Mouse (Mus musculus) ES-CJ7 (cell line): ENCODE results near the gene Vps8.

Source experiments
- DNase-seq: peaks from one replicate; pipeline ENCODE4 v3.0.0; 2011; ENCODE audit warnings: low read depth, low spot score

The Vps8 gene

DNA sequence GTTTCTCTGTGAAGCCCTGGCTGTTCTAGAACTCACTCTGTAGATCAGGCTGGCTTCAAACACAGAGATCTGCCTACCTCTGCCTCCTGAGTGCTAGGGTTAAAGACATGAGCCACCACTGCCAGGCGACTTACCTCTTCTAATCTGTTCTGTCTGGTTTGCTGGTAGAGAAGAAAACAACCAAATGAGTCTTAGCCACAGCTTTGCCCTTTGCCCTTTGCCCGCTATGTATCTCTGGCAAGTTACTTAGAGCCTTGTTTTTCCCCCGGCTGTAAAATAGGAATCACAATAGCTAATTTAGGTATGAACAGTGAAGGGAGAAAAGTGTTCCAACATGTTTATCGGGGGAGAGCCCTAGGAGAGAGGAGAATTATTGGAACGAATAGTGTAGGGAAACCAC is 18.3 kb upstream of the Vps8 start:
- no peak for DNase-seq

DNA sequence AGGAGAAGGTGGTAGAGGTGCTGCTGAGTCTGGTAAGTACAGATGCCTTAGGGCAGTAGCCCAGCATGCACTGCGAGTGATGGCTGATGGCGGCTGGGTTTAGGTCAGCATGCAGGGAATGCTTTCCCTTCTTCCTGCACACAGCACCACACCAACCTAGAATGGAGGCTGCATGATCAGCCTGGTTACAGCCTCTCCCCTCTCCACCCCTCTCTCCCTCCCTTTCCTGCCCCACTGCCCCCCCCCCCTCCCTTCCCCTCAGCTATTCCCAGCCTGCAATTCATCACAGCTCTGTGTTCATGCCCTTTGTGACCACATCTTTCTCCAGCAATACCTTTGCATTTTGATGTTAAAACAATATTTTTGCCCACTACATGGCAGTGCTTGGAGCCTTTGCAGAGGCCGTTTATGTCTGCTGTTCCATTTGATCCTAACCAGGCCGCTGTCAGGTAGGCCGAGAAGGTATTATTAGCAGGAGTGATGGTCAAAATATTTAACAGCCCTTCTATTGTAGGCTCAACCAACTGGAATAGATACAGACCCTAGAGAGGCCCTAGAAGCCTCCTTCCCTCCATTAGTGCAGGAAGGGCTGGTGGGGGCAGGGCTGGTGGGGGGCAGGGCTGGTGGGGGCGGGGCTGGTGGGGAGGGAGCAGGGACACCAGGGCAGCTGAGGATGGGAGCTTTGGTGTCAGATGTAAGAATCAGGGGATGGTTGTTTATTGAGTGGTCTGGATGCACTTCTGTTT is 17.5 kb upstream of the Vps8 start:
- DNase-seq = no peak

DNA sequence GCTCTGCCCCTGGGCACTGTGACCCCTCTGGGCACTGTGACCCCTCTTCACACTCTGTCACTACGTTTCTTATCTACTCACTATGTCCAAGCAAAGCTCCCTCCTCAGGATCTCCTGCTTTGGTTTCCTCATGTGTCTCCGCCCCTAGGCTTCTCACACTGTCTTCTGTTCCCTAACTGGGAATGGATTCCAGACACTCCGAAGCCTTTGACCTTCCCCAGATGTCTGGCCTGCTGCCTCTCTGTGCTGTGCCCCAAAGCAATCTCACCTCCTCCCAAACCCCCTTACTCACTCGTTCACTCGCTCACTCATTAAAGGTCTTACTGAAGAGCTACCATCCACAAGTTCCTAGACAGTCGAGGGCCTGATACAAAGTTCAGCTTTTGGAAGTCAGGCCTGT is 16.8 kb upstream of the Vps8 start:
- DNase-seq = no peak

DNA sequence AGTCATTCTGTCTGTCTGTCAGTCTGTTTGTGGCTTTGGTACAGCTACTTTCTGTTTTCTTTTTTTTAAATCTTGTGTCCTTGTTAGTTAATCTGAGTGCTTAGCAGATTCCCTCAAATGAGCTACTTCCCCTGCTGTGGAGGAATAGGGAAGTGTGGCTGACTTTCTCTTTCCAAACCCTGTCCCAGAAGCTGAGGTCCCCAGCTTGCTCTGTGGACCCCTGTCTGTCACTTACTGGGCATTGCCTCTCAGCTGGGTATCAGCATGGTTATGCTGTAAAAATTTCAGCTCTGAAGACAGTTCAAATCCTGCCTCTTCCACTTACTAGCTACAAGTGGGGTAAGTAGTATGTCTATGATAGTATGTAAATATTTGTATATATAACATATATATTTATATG is 11.1 kb upstream of the Vps8 start:
- DNase-seq = no peak

DNA sequence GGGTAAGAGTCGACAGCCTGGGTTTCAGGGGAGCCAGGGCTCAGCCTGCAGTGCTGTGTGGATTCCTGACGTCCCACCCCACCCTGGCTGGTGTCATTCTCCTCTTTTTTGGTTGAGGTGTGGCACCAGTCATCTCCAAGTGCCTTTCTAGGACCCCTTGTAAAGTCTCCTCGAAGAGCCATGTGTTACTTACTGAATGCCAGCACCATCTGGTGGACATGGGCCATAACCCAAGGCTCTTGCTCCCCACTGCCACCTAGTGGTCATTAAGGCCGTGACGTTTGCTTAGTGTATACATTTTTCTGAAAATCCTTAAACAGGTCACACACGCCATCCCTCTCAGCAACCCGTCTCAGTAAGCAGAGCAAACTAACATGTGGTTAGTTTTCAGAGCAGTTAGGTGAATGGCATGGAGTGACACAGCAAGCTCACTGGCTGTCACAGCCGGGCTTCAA is 10.3 kb upstream of the Vps8 start:
- peak; percentile 91 for DNase-seq

DNA sequence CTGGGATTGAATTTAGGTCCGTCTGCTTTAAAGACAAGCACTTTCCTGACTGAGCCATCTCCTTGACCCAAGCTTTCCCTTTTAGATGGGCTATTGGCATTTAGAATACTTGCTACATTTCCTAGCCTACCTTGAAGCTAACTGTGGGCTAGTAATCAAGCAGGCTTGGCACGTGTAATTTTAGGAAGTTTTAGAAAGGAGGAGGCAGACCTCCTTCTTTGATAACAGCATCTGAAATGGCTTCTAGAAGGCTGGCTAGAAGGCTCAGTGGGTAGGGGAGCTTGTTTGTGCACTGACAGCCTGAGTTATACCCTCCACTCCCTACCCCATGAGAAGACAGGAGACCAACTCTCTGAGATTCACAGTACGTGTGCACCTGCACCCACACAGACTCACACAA is 9.1 kb upstream of the Vps8 start:
- DNase-seq = no peak

DNA sequence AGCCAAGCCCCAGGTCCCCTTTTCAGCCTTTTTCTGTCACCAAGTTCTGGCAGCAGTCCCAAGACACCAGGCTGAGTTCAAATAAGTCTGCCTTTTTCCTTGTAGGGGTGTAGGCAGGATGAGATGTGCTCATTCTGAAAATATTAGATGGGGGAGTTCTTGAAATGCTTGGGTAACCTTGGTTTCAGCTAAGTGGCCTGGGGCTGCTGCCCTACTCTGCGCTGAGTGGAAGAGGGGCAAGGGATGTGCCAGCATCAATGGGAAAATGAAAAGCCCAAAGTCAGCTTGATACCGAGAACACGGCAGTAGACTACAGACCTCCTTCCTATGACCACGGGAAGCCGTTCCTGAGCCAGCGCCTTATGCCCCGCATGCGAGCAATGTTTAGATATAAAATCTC is 7.8 kb upstream of the Vps8 start:
- DNase-seq = no peak

DNA sequence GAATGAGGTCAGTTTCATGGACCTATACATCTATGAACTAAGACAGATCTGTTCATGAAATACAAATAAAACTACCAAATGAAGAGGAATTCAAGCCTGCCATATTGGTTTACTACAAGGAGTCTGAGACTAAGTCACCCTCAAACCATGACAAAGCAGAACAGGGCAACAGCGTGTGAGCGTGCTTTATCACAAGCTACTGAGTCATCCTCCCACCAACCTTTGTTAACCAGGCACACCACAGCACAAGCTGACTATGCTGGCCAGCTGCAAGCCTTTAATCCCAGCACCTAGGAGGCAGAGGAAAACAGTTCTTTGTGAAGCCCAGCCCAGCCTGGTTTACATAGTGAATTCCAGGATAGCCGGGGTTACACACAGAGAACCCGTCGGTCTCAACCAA is 4.9 kb upstream of the Vps8 start:
- DNase-seq = no peak

DNA sequence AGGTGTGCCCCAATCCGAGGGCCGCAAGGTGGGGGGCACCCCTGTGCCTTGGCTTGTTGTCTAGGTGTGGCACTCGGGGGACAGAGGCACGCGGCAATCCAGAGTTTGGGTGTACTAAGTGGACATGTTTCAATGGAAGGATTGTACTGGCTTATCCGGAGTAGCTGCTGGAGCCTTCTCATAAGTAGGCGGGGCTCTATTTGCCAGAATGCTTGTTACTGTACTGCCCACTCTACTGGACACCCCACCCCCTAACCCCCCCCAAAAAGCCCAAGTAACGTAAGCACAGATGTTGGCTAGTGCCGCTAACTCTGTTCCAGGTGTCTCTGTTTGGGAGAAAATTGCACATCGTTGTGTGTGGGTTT is 610 bp downstream of the Vps8 start:
- peak; percentile 28 for DNase-seq

DNA sequence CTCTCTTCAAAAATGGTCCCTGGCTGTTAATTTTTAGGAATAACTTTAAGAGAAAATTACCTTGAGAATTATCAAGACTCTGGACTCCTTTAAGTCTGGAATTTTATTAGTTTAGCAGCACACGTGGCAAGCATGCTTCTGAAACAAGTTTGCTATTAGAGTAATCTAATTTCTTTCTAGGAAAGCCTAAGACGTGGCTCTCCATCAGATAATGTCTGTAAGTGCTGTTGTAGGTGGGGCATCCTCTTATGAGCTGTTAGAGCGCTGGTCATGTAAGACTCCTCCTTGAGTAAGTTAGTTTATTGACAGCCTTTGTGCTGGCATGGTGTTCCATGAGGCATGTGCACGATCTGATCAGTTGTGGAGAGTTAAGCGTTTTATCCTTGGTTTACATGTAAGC is 5.2 kb downstream of the Vps8 start:
- DNase-seq = no peak

DNA sequence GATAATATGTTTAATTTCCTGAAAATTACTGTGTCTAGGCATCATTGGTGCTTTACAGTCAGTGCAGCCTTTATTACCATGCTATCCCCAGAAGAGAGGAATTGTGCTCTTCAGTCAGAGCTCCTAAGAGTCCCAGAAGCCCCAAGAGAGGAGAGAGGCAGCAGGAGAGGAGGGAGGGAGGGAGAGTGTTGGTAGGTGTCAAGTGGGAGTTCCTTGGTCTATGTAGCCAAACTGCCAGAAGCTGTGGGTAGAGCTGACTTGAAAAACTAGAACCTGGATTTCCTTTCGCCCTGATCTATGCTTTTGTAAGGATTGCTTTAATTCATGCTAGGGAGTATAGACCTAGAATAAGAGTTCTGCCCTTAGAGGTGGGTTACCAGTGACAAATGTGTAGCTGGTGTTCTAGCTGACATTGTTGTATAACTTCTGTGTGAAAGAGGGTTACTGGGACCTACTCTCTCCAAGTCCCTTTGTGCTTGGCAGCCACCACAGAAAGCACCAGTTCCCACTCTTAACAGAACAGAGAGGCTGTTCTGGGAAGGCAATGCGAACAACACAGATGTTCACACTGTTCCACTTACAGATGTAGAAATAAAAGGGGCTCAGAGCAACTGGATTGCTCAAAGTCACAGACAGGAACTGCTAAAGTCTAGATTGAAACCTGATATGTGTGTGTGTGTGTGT is 7.6 kb downstream of the Vps8 start:
- DNase-seq = no peak

DNA sequence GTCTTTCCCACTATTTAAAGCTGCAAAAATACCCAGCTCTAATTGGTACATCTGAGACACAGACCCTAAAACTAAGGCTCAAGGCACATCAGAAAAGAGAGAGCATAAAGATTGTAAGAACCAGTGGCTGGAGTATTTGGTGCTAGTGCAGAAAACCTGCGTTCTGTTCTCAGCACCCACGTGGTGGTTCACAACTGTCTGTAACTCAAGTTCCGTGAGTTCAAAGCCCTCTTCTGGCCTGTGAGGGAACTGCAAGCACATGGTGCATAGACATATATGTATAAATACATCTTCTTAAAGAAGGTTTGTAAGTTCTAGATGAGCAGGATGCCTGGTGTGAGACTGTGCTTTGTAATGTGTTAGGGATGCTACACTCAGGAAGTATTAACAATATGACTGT is 8.7 kb downstream of the Vps8 start:
- peak; percentile 77 for DNase-seq

DNA sequence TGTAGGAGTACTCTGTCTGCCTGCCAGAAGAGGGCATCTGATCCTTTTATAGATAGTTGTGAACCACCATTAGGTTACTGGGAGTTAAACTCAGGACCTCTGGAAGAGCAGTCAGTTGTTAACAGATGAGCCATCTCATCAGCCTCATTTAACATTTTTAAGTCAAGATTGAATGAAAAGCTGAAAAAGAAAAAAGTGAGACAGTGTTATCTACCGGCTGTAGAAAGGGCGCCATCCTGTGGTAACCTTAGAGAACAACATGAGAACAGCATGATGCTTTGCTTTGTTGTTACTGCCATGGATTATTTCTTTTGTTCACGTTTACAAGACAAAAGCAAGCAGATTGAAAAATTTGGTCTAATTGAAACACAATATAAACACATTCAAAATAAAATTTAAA is 10.6 kb downstream of the Vps8 start:
- peak; percentile 21 for DNase-seq

DNA sequence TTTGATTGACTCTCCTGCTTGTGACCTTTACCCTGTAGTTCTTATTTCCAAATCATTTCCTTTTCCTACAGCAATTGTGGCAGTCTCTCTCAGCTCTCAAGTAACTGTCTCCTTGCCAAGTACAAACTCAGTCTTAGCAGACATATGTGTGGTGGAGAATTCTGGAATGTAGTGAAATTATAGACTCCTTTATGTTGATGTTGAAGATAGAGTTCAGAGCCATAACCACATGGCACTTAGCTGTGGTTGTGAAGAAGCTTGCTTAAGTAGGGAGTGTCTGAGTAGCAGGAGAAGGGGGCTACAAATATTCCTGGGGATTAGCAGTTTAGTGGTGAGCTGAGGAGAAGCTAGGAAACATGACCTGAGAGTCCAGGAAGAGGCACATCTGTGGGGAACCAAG is 18.1 kb downstream of the Vps8 start:
- no peak for DNase-seq

DNA sequence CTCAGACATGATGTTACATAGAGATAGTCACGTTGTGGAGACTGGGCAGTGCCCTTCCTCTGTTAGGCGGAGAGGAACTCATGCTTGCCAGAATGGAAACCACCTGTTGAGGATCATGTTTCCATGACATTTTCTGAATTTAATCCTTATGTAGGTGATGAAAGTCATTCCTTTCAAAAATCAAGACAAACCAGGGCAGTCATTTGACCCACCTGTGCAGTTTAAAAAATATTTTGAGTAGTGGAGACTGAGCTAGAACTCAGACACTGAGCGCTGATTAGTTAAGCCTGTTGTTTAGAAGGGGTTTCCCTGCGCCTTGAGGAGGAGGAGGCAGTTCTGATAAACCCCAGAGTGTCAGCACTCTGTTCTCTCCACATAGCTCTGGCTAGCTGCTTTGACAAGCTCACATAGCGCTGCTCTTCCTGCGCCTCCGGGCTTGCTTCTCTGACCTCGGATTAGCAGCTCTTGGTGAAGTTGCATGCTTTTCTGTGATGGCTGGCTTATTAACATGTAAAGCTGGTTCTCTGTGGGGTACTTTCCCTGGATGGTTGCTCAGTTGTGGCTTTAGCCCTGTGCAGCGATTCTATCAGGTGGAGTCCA is 22.2 kb downstream of the Vps8 start:
- DNase-seq = no peak

DNA sequence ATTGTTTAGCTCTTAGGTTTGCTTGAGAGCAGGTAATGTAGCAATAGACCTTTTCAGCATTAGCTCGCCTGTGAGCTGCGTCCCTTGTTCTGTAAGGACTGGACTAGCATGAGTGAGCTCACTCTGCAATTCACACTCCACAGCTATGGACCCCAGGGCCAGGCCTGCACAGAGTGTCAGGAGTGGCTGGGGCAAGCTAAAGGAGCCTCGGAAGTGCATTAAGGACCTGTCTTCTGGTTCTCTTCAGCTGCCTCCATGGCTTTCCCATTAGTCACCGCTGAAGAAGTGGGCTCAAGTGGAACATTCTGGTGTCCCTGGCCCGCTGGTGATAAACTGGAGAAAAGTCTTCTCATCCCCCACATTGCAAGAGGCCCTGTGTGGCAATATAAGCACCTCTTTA is 24.5 kb downstream of the Vps8 start:
- no peak for DNase-seq

DNA sequence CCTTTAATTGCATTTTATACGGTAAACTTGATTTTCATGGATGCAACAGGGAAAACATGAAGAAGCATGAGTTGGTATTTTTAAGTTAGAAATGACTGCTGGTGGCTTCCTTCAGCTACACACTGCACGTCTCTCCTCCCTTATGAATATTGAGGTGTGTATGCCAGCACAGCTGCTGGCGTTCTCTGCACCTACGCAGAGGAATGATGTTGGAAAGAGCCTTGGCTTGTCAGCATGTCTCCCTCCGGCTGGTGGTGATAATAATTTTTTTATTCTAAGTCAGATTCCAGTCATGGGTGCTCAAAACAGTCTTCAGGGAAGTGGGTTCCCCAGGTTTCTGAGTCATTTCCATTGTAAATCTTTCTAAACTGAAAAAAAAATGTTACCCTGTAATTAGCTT is 25.5 kb downstream of the Vps8 start:
- no peak for DNase-seq

DNA sequence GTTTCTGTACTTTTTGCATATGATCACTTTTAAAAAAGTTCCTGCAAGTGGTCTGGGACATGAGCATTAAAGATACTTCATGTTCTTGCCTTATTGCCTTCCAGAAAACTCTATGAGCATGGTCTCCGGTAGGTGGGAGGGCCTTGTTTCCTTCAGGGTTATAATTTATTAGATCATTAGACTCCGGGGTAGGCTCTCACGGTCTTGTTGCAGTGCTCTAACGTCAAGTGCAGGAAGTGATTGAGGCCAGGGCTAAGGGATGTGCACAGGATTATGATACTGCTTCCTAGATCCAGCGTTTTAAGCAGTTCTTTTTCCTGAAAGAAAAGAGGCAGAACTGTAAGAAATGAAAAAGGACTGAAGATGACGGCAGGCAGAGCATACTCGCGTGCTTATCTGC is 27.0 kb downstream of the Vps8 start:
- DNase-seq = no peak

DNA sequence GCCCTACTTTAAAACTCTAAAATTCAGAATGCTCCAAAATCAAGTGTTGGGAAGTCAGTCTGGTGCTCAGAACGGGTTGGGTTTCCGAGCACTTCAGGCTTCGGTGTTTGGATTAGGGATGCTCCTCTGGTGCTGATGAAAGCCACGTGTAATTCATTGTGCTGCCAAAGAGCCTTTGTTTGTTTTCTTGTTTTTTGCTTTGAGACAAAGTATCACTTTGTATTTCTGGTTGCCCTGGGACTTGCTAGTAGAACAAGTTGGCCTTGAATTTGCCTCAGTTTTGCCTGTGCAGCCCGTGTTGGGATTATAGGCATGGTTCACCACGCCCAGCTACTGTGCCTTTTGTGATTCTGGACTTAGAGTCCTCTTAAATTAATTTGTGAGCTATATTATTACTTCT is 29.7 kb downstream of the Vps8 start:
- no peak for DNase-seq

DNA sequence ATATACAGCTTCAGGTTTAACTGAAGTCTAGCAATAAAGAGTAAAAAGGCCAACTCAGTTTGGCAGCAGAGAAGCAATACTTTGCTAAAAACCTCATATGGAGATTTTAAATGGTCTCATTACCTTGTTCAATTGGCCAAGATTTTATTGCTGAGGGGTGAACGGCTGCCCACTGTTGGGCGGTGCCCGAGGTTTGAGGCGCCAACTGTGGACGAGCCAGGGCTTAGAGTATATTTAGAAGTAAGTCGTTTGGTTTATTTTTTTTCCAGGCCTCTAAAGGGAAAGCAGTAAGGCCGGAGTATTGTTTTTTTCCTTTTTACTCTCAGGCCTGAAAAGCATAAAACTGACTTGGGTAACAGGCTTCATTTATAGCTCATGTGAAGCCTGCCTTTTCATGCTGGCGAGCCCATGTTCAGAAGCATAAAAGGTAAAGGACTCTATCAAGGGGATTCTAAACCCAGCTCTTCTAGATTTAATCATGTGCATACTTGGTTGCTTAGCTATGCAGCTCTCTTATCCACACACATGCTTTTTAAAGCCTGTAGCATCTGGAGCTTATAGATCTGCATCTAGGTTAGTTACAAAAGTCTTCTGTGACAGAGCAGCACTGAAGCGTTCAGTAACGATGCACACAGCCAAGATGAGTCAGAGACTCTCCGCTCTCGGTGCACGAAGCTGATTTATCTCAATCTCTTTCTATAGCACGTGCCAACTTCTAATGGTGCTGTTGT is 34.9 kb downstream of the Vps8 start:
- no peak for DNase-seq

DNA sequence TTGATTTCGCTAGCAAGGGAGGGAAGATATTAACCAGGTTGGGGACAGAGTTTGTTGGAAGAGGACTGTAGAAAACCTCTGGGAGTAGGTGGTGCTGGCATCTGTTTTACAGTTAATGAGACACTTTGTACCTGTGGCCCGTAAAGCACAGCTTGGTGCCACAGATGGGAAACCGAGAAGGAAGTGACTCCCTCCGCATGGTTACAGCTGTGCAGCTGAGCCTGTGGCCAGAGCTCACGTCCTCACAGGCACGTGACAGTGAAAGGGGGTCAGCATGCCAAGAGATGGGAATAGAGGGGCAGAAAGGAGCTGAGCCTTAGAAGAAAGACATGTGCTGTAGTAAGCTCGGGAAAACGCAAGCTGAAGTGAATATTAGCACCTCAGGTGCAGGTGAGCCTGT is 43.0 kb downstream of the Vps8 start:
- DNase-seq = no peak

DNA sequence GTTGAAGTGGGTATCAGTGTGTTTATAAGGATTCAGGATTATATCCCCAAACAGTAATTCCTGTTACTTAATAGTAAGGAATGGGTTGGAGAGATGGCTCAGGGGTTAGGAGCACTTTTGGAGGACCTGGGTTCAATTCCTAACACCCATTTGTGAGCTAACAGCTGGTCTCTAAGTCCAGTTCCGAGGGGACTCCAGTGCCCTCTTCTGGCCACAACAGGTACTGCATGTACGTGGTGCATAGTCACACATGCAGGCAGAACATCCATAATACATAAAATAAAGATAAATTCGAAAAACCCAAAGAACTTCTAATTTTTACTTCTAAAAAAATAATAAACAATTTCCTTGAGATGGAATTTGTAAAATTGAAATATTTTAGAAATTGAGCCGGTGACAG is 47.5 kb downstream of the Vps8 start:
- peak; percentile 53 for DNase-seq

DNA sequence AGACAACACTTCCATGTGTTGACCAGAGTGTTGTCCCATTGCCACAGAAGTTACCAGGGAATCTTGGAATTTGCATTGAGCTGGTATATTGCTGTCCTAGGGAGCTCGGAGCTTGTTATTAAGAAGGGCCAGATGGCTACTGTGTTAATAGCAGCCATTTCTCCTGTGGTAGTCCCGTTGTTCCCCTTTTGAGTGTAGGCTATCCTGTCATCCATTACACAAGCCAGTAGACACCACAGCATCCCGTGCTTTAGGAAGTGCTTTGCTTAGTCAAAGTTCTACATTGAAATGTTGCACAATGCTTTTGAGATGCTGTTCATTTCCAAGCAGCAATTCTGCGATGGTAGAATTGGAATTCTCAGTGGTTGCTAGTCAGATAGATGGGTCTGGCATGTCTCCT is 54.2 kb downstream of the Vps8 start:
- DNase-seq = no peak
